Mouse (Mus musculus): ENCODE measurements at regions not wholly inside any gene's neighbourhood (a gene's known extent, or its start where the extent isn't known, plus 50 kb on each side); places are given as distances from the start of the nearest gene placed in this dataset.

GRCm38 (mm10) chr3:15098981-15099380, 212.9 kb downstream of the Car2 start:
- no peak for TF ChIP-seq CTCF (IDR thresholded peaks at IDR 0.05; ENCODE audit: insufficient read depth, low read length)
- no peak for TF ChIP-seq POLR2A (IDR thresholded peaks at IDR 0.05; ENCODE audit: borderline replicate concordance, extremely low read depth, low read depth, low read length)

Data from lung, adult 2 months (tissue).